Mouse (Mus musculus) heart, postnatal 0 days (tissue): ENCODE results near the gene Gm30737. TPM values are rescaled to one million over a fixed set of nuclear protein-coding genes. Genes with fewer than 3 reads are reported as not detected.
"Not testable (repeated sequence)": the region's sequence is repeated elsewhere in the genome, so short reads cannot be mapped to it uniquely, and the experiment has no call there.

Source experiments
- ATAC-seq: fragments of 200-750 bp; cut with Nextera tagmentation; 2 replicates; pipeline ENCODE4 v1.8.0; 2017; ENCODE audit warnings: low read depth, moderate number of reproducible peaks, moderate library complexity; ENCODE audit not compliant: insufficient read depth
- DNase-seq: peaks from one replicate; pipeline ENCODE4 v3.0.0-alpha.2; 2016; ENCODE audit warnings: low spot score
- H3K27ac ChIP-seq: fragments of 300-500 bp; sonication (generic); 2 replicates; pipeline ENCODE4 v1.5.1; 2014; ENCODE audit warnings: low read depth, mild to moderate bottlenecking
- H3K27me3 ChIP-seq: fragments of 300-500 bp; sonication (generic); 2 replicates; pipeline ENCODE4 v1.6.1; 2014; ENCODE audit warnings: low read length, mixed read lengths; ENCODE audit not compliant: control insufficient read depth, insufficient read depth
- H3K36me3 ChIP-seq: fragments of 300-500 bp; sonication (generic); replicated peaks from 2 replicates; pipeline ENCODE4 v1.6.1; 2014; ENCODE audit warnings: low read length, mixed read lengths; ENCODE audit not compliant: control insufficient read depth, insufficient read depth
- H3K4me1 ChIP-seq: fragments of 300-500 bp; sonication (generic); 2 replicates; pipeline ENCODE4 v1.6.1; 2014; ENCODE audit warnings: antibody characterized with exemption; ENCODE audit not compliant: control insufficient read depth, insufficient read depth
- H3K4me2 ChIP-seq: fragments of 300-500 bp; sonication (generic); 2 replicates; pipeline ENCODE4 v1.6.1; 2014; ENCODE audit warnings: low read depth, mild to moderate bottlenecking, low read length, moderate library complexity
- H3K4me3 ChIP-seq: fragments of 300-500 bp; sonication (generic); 2 replicates; pipeline ENCODE4 v1.5.1; 2014; ENCODE audit warnings: low read depth, low read length
- H3K9ac ChIP-seq: fragments of 300-500 bp; sonication (generic); replicated peaks from 2 replicates; pipeline ENCODE4 v1.6.1; 2014; ENCODE audit warnings: low read depth, low read length, mixed read lengths
- H3K9me3 ChIP-seq: fragments of 300-500 bp; sonication (generic); replicated peaks from 2 replicates; pipeline ENCODE4 v1.6.1; 2016; ENCODE audit warnings: low read length; ENCODE audit not compliant: control insufficient read depth
- WGBS: fragments of 180-500 bp; shearing (Covaris S2); extraction: QIAGEN DNeasy Blood & Tissue Kit; methylation state at CpG from one replicate; pipeline ENCODE4 v1.1.7; 2014; 5-methylcytosine and 5-hydroxymethylcytosine counted together
- polyA plus RNA-seq: library from polyadenylated mRNA; unstranded; fragments of >200 nt; fragmentation: Nextera tagmentation; extraction: Ambion mirVana; gene quantifications from 2 replicates; pipeline ENCODE4 v1.2.1, GENCODE M21; 2015
- total RNA-seq: library from RNA; depleted of rRNA; stranded (reverse); fragments of >200 nt; gene quantifications from 2 replicates; pipeline ENCODE4 v1.2.3, GENCODE M21; 2014; ENCODE audit warnings: low replicate concordance; rRNA removed

Gene Gm30737
- total RNA-seq (not detected in 2 replicates), polyA plus RNA-seq (not detected in 2 replicates)

DNA sequence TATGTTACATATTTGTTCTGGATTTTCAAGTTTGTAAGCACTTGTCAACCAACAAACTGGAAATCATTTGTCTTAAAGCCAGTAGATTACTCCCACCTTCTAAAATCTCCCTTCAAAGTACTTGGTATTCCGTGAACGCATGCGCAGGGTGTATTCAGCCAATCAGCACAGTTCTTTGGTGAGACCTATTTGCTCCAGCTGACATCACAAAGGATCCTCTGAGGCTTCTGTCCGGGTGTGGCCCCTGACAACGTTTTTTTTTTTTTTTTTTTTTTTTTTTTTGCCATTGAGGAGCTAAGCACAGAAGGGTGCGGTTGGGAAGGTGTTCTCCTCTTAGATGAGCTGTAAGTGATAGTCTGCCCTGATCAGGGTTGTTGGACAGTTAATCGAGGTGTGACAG, at the start of gene Gm30737:
Gene Gm30737 (plus strand): TSS at position 301 of the 400 bp plus-strand sequence.
- H3K4me3 ChIP-seq, H3K9me3 ChIP-seq, H3K9ac ChIP-seq, H3K4me2 ChIP-seq, ATAC-seq, H3K4me1 ChIP-seq, H3K27me3 ChIP-seq, DNase-seq, H3K27ac ChIP-seq, H3K36me3 ChIP-seq: not testable (repeated sequence)
- no CpG with 5 or more reads among the region's 7 CpGs for WGBS
